Mouse (Mus musculus) midbrain, embryonic 11.5 days (tissue): ENCODE measurements at regions not wholly inside any gene's neighbourhood (a gene's known extent, or its start where the extent isn't known, plus 50 kb on each side); places are given as distances from the start of the nearest gene placed in this dataset.
"Not testable (repeated sequence)": the region's sequence is repeated elsewhere in the genome, so short reads cannot be mapped to it uniquely, and the experiment has no call there.

Experiments used
- ATAC-seq: fragments of 200-750 bp; cut with Nextera tagmentation; 2 replicates; pipeline ENCODE4 v1.8.0; 2017; ENCODE audit warnings: moderate TSS enrichment, moderate library complexity; ENCODE audit not compliant: low FRiP score
- DNase-seq: peaks from one replicate; pipeline ENCODE4 v3.0.0; 2015; ENCODE audit warnings: low spot score; ENCODE audit errors: missing footprints
- H3K27ac ChIP-seq: fragments of 300-500 bp; sonication (generic); 2 replicates; pipeline ENCODE4 v1.5.1; 2014; ENCODE audit warnings: low read depth, low read length
- H3K27me3 ChIP-seq: fragments of 300-500 bp; sonication (generic); 2 replicates; pipeline ENCODE4 v1.6.1; 2014; ENCODE audit warnings: mild to moderate bottlenecking, low read length, moderate library complexity, mixed read lengths; ENCODE audit not compliant: control insufficient read depth, insufficient read depth
- H3K36me3 ChIP-seq: fragments of 300-500 bp; sonication (generic); 2 replicates; pipeline ENCODE4 v1.6.1; 2014; ENCODE audit warnings: mild to moderate bottlenecking, low read length, moderate library complexity, mixed read lengths; ENCODE audit not compliant: control insufficient read depth, insufficient read depth
- H3K4me1 ChIP-seq: fragments of 300-500 bp; sonication (generic); 2 replicates; pipeline ENCODE4 v1.6.1; 2014; ENCODE audit warnings: low read length; ENCODE audit not compliant: control insufficient read depth, insufficient read depth
- H3K4me2 ChIP-seq: fragments of 300-500 bp; sonication (generic); 2 replicates; pipeline ENCODE4 v1.6.1; 2014; ENCODE audit warnings: mild to moderate bottlenecking, moderate library complexity
- H3K4me3 ChIP-seq: fragments of 300-500 bp; sonication (generic); 2 replicates; pipeline ENCODE4 v1.5.1; 2014; ENCODE audit warnings: low read depth, low read length
- H3K9ac ChIP-seq: fragments of 300-500 bp; sonication (generic); 2 replicates; pipeline ENCODE4 v1.6.1; 2014; ENCODE audit warnings: low read length
- H3K9me3 ChIP-seq: fragments of 300-500 bp; sonication (generic); 2 replicates; pipeline ENCODE4 v1.6.1; 2016; ENCODE audit warnings: low read length; ENCODE audit not compliant: control insufficient read depth
- WGBS: fragments of 180-500 bp; shearing (Covaris S2); extraction: QIAGEN DNeasy Blood & Tissue Kit; methylation state at CpG from one replicate; pipeline ENCODE4 v1.1.7; 2014; 5-methylcytosine and 5-hydroxymethylcytosine counted together

DNA sequence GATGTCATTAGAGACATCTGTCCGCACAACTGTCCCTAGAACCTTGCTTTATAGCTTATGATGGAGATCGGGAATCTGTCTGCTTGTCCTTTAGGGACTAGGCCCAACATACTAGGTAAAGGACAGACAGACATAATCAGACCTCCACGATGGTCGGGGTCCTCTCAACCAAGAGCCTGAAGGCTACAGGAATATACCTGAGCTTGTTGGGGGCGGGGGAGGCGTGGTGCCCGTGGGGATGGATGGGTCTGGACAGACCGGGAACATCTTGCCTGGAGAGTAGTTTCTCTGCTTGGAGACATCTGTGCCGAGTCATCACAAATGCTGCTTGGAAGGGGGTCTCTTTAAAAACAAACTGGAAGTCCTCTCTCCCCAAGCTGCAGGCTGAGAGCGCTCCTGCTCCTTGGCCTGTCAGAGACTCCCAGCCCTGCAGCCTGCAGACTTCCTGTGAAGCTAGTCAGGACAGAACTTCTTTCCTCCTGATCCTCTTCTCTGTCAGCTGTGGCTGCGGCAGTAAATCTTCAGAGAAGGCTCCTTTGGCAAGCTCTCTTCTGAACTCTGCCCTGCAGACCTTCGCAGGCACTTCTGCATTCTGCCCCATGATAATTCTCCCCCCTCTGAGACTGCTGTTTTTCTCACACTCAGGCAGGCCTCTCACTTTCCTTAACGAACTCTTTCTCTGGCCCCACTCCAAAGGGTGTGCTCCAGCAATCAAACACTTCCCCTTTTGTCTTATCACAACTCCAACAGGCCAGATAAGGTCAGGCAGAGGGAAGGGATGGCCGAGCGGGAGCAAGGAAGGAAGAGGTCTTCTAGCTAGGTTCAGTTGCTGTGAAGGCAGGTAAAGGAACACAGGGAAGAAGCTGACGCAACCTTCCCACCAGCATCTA lies 143.1 kb upstream of the Cdk6 start:
- peak; percentile 68 for DNase-seq
- no peak overlapping the region for H3K4me3 ChIP-seq
- WGBS, result 71% methylated on average over 16 of the region's 16 CpGs
- H3K4me2 ChIP-seq, result no peak overlapping the region
- no peak overlapping the region for H3K27ac ChIP-seq
- no peaks in the 10 kb centered on the region for H3K4me1 ChIP-seq
- no peak for ATAC-seq
- H3K36me3 ChIP-seq, result no peaks in the 10 kb centered on the region
- H3K27me3 ChIP-seq, result no peaks in the 10 kb centered on the region
- H3K9ac ChIP-seq, result no peak overlapping the region
- H3K9me3 ChIP-seq, result no peaks in the 10 kb centered on the region

DNA sequence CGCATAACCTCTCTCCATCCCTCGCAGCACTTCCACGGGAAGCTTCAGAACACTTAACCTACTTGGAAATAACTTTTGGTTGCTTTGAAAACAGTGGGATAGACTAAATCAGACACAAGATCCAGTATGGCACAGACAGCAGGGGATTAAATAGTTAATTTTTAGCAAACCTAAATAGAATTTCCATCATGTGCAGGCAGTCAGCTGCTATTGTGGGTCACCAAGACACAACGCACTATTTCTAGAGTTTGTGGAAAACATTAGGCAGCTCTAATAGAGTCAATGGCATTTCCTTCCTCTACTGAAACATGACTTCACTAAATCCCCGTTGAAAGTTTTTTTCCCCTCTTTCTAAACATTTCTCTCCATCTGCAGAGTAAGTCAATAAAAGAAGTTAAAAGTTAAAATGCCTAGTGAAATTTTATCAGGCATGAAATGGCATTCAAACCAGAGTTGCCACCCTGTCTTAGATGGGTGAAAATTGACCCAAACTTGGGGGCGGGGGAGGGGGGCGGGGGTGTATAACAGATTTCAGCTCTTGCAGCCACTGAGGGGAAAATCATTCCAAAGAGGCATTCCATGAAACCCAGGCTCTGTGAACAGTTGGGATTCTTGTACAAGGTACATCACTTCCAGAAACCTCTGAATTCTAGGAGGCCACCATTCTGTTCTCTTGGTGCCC lies 142.3 kb upstream of the Cdk6 start:
- not testable (repeated sequence) for H3K36me3 ChIP-seq, H3K9me3 ChIP-seq, H3K4me1 ChIP-seq, H3K27ac ChIP-seq, H3K27me3 ChIP-seq, ATAC-seq, H3K4me2 ChIP-seq, DNase-seq, H3K4me3 ChIP-seq, H3K9ac ChIP-seq
- 83% methylated on average over 7 of the region's 7 CpGs for WGBS

GRCm38 (mm10) chr5:3206160-3206559 lies 135.1 kb upstream of the Cdk6 start:
- not testable (repeated sequence) for H3K4me1 ChIP-seq, H3K4me2 ChIP-seq, H3K27ac ChIP-seq, H3K27me3 ChIP-seq, DNase-seq, H3K36me3 ChIP-seq, H3K9me3 ChIP-seq, H3K9ac ChIP-seq, H3K4me3 ChIP-seq, ATAC-seq
- 84% methylated on average over 5 of the region's 5 CpGs for WGBS

DNA sequence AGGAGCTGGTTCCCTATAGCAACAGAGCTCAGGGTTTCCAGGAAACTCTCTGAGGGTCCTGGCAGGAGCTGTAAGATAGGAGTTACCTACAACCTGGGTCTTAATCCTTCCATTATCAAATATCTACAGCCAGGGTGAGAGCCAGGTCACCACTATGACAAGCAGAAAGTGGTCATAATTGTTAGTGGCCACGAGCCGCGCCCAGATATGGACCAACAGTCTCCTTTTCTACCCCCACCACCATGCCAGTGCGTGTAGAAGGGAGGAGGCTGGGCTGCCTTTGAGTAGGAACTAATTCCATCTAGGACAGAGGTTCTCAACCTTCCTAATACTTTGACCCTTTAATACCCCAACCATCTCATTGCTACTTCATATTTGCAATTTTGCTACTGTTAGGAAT lies 133.0 kb upstream of the Cdk6 start:
- H3K9me3 ChIP-seq, H3K27me3 ChIP-seq, H3K4me3 ChIP-seq, H3K4me1 ChIP-seq, H3K36me3 ChIP-seq, H3K27ac ChIP-seq, ATAC-seq, DNase-seq, H3K4me2 ChIP-seq, H3K9ac ChIP-seq: not testable (repeated sequence)
- 82% methylated on average over 4 of the region's 4 CpGs for WGBS

DNA sequence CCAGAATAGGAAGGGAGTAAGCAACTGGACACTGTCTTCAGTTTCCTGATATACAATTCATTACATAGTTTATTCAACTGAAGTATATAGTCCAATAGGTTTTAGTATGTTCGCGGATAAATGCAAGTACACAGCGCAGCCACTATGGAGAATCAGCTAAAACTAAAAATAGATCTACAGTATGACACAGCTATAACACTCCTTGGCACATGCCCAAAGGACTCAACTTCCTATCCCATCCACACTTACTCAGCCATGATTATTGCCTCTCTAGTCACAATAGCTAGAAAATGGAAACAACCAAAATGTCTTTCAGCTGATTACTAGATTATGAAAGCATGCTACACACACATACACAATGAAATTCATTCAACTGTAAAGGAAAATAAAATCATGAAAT lies 130.0 kb upstream of the Cdk6 start:
- Histone ChIP-seq H3K9me3 (no peaks in the 10 kb centered on the region), H3K27ac (no peak overlapping the region), H3K36me3 (no peaks in the 10 kb centered on the region), H3K9ac (no peak overlapping the region), H3K4me2 (no peak overlapping the region), H3K27me3 (no peaks in the 10 kb centered on the region), H3K4me3 (no peak overlapping the region), H3K4me1 (no peaks in the 10 kb centered on the region)
- 91% methylated on average over 3 of the region's 3 CpGs for WGBS
- no peak for ATAC-seq
- DNase-seq, result no peak

DNA sequence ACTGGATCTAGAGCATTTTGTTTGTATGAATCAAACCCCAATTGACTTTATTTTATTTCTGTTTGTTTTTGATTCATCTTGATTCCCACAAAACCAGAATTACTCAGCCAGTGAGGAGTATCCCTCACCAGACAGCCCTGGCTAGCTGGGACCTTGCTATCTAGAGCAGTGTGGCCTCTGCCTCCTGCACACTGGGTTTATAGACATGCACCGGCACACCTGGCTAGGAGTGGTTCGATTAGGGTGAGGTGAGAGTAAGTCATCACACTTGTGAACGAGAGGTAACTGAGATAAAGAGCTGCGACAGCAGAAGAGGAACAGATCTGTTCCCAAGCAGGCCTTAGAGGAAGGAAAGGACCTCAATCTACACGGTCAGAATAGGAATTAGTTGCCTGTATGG lies 125.2 kb upstream of the Cdk6 start:
- no peaks in the 10 kb centered on the region for H3K4me1 ChIP-seq
- ATAC-seq, result no peak
- no peaks in the 10 kb centered on the region for H3K27me3 ChIP-seq
- no peak overlapping the region for H3K4me3 ChIP-seq
- no peaks in the 10 kb centered on the region for H3K9me3 ChIP-seq
- WGBS, result 83% methylated on average over 5 of the region's 5 CpGs
- no peak for DNase-seq
- no peak overlapping the region for H3K9ac ChIP-seq
- no peak overlapping the region for H3K4me2 ChIP-seq
- H3K36me3 ChIP-seq, result no peaks in the 10 kb centered on the region
- no peak overlapping the region for H3K27ac ChIP-seq

- H3K9ac ChIP-seq, result no peak overlapping the region
- H3K4me3 ChIP-seq, result no peak overlapping the region
- H3K27me3 ChIP-seq, result no peaks in the 10 kb centered on the region
- ATAC-seq (no peak), DNase-seq (no peak)
- no peak overlapping the region for H3K4me2 ChIP-seq
- no peaks in the 10 kb centered on the region for H3K36me3 ChIP-seq
- WGBS, result 48% methylated on average over 4 of the region's 4 CpGs
- no peak overlapping the region for H3K27ac ChIP-seq
- no peaks in the 10 kb centered on the region for H3K4me1 ChIP-seq
- no peaks in the 10 kb centered on the region for H3K9me3 ChIP-seq
These were observed 122.1 kb upstream of the Cdk6 start for GRCm38 (mm10) chr5:3219230-3219629.

DNA sequence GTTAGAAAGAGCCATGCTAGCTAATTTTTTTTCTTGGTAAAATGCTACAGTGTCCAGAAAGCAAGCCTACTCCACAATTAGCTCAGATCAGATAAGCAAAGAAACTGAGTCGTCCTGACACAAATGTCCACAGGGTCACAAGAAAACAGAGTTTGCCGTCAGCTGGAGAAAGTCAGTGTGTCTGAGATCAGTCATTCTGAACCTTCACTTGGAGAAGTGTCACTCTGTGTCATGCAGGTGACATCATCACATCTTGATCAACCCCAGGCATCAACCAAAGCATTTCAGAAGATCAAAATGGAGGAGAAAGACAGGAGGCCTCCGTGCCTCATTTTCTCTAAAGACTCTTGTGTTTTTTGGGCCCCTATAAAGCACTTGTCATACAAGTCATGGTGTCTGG lies 121.5 kb upstream of the Cdk6 start:
- WGBS, result 86% methylated on average over 3 of the region's 3 CpGs
- no peak for DNase-seq
- H3K9me3 ChIP-seq, result no peaks in the 10 kb centered on the region
- H3K36me3 ChIP-seq, result no peaks in the 10 kb centered on the region
- no peak overlapping the region for H3K27ac ChIP-seq
- H3K4me1 ChIP-seq, result no peaks in the 10 kb centered on the region
- ATAC-seq, result no peak
- no peak overlapping the region for H3K9ac ChIP-seq
- no peak overlapping the region for H3K4me2 ChIP-seq
- no peaks in the 10 kb centered on the region for H3K27me3 ChIP-seq
- H3K4me3 ChIP-seq, result no peak overlapping the region

DNA sequence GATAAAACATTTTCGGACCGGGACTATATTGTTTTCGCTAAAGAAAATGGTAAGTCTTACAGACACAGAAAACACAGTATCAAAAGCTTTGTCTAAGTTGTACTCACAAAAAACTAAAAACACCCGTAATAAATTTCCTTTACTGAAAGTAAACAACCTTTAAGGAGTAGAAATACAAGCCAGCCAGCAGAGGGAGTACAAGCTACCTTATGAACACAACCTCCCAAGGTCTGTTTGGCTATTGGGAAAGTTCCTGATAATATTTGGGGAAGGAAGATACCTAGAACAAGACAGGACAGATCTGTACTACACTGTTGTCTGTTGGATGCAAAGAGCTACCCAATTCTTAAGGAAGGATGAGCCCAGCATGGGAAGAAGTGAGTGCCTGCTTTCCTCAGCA lies 117.5 kb upstream of the Cdk6 start:
- H3K27ac ChIP-seq, H3K9me3 ChIP-seq, DNase-seq, ATAC-seq, H3K4me2 ChIP-seq, H3K27me3 ChIP-seq, H3K36me3 ChIP-seq, H3K4me3 ChIP-seq, H3K4me1 ChIP-seq, H3K9ac ChIP-seq: not testable (repeated sequence)
- WGBS, result 89% methylated on average over 4 of the region's 4 CpGs
